Mouse (Mus musculus): ENCODE data around the gene Marc2. TPM values are rescaled to one million over a fixed set of nuclear protein-coding genes. Genes with fewer than 3 reads are reported as not detected.

Gene Marc2
- total RNA-seq, 1 experiment from 2014 or later = 60.4 TPM

DNA sequence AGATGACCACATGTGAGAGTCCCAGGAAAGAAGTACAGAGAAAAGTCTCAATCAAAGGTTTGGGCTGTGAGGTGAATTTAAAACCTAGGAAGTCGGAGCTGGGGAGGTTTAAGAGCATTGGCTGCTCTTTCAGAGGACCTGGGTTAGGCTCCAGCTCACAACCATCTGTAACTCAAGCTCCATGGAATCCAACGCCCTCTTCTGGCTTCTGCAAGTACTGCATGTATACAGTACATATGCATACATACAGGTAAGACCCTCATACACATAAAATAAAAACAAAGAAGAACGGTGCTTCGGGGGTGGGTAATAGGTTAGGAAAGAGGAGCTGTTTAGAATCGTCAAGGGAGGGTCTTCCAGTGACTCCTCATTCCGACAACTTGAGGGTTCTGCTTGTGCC is 28.5 kb downstream of the Marc2 start:
- ATAC-seq (replicated peaks; ENCODE audit: insufficient number of reproducible peaks, low FRiP score, low TSS enrichment, poor library complexity, severe bottlenecking) = no peak

DNA sequence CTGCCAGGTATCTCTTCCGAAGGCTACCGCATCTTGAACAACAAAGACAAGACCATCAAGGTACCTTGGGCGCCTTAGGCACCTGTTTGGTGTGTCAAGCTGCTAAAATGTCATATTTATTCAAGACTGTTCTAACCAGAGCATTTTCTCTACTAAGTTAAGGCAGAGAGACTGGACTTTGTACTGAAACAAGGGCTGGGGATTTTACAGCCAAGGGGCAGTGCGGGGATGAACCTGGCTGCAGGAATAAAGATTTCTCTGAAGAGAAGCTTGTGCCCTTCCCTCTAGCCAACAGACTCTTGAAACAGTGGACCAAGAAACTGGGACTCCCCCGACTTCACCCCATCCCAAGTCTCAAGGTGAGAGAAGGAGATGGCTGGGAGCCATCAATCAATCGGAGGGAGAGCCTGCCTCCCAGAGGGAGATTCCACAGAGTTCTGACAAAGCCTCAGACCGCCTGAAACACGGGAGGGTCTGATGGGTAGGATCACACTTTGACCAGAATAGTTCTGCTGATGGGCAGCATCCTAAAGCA is 34.5 kb downstream of the Marc2 start:
- no peak for ATAC-seq (replicated peaks; ENCODE audit: insufficient number of reproducible peaks, low FRiP score, low TSS enrichment, poor library complexity, severe bottlenecking)

DNA sequence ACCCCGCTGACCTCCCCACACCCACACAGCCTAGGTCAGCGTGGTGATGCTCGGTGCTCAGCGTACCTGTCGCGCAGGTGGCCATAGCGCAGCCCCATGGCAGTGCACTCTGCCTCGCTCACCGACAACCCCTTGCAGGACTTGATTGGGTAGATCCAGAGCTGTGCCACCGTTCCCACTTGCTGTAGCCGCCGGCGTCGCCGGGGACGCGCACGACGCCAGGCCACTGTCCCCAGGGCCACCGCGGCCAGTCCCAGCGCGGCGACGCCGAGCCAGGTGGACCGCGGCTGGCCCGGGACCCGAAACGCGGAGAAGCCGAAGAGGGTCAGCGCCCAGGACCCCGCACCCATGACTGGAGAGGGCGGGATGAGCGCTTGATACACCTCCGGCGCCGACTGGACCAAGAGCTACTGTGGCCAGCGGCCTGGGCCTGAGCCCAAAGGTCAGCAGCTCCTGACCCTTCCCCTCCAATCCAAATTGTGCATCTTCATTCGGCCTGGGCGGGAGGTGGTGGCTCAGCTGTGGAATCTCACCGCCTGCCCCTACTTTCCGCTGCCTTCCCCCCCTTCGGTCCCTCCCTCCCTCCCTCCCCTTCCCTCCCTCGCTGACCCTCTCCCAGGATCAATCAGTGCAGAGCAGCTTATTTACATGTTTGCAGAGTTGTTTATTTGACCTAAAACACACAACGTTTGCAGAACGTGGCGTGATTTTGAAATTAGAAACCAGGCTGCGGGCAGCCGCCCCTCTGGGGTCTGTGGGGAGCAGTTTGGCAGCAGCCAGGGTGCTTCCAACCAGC is 35.3 kb downstream of the Marc2 start, which contains the start of gene Marc1:
TSS of gene Marc1 (minus strand) at position 534 of the 796 bp plus-strand sequence.
- no peak for ATAC-seq (replicated peaks; ENCODE audit: insufficient number of reproducible peaks, low FRiP score, low TSS enrichment, poor library complexity, severe bottlenecking)

DNA sequence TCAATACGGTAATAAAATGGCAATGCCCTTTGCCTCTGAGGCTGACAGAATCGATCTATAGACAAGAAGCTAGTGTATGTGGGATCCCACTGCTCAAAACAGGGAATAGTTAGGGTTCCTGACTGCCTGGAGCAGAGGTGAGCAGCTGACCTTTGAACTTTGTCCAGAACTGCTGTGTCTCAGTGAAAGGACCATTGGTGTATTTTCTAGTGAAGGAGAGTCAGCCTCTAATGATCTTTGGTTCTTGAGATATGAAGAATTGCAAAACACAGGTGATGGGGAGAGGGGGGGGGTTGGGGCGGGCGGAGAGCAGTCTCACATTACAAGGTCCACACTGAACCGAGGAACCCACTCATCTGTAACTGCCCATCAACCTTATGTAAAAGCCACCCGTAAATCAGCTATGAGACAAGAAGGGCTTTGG is 36.7 kb downstream of the Marc2 start:
- ATAC-seq (replicated peaks; ENCODE audit: insufficient number of reproducible peaks, low FRiP score, low TSS enrichment, poor library complexity, severe bottlenecking) = no peak

DNA sequence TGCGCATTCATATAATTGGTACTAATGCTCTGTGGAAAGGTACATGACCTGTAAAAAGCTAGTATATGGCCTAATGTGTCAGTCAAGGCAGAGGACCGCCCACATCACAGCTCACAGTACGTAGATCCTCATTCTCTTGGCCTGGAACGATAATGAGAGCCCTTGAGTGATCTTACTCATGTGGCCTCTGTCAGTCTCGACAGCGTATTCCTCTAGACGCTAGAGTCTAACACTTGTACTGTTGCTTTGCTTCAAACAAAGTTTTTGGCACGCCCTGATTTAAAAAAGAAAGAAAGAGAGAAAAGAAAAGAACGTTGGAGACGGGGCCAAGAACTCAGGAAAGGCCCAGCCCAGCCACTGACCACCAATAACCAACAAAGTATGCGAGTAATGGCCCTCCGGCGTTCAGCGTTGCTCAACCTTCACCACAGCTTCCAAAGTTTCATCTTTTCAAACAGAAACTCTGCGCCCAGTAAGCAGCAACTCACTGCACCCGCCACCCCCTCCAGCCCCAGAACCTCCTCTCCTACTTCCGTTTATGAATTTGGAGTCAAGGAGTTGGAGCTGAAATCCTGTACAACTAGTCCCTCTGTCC is 37.7 kb downstream of the Marc2 start:
- 0 out of 2 replicates have a peak, but pooled peaks have one; percentile 41 for ATAC-seq (replicated peaks; ENCODE audit: insufficient number of reproducible peaks, low FRiP score, low TSS enrichment, poor library complexity, severe bottlenecking)

DNA sequence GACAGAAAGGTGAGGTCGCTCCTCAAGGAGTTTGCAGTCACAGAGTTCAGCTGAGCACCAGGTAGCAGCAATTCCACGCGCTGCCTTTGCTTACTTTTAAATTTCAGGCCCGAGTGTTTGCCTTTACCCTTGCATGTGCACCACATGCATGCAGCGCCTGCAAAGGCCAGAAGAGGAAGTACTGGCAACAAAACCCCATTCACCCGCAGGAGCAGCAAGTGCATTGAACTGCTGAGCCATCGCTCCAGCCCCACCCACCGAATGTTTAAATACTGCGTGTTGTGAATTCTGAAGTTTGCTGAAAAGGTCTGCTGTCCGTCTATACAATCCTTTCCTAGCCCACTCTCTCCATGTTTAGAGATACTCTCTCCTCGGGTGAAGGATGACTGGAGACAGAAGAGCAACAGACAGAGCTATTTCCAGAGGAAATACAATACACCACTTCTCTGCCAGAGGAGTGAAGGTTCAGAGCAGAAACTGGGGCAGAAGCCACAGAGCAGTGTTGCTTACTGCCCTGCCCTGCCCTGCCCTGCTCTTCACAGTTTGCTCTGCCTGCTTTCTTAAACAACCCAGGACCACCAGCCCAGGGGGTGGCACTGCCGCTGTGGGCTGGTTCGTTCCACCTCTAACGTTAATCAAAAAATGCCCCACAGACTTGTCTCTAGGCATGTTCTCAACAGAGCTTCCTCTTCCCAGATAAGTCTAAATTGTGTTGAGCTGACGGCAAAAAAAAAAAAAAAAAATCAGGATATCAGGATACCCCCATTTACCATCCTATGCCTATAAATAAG is 38.4 kb downstream of the Marc2 start:
- 0 out of 2 replicates have a peak, but pooled peaks have one; percentile 55 for ATAC-seq (replicated peaks; ENCODE audit: insufficient number of reproducible peaks, low FRiP score, low TSS enrichment, poor library complexity, severe bottlenecking)

DNA sequence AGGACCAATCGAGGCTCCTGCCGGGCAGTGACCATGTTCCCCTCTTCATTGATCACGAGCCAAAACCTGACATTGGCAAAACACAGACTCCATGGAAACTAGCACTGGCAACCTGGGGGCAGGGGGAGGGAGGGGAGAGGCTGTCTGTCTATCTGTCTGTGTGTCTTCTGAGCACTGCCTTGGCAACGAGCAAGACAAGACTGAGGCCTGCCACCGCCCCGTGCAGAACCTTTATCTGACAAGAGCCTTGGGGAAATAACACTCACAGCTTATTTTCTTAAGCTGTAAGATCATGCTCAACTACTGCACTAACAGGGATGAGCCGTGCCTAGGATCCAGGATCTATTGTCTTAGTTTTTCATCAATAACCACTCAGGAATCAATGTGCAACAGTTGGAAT is 39.1 kb downstream of the Marc2 start:
- ATAC-seq (replicated peaks; ENCODE audit: insufficient number of reproducible peaks, low FRiP score, low TSS enrichment, poor library complexity, severe bottlenecking) = no peak

DNA sequence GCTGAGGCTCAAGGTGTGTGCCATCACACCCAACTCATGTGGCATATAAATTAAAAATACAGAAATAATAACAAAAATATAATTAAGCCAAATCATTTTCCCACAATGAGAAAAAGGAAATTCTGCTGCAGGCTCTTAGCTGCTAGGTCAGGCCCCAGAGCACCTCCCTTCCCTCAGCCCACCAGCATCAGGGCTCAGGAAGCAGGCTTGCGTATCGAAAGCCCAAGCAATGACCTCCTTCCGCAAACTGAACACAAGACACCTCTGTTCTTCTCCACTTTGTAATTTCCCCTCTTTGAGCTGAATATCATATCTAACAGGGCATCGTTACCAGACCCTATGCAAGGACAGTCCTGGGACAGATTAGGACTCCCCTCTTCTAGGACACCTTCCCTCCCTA is 40.5 kb downstream of the Marc2 start:
- ATAC-seq (replicated peaks; ENCODE audit: insufficient number of reproducible peaks, low FRiP score, low TSS enrichment, poor library complexity, severe bottlenecking) = no peak

DNA sequence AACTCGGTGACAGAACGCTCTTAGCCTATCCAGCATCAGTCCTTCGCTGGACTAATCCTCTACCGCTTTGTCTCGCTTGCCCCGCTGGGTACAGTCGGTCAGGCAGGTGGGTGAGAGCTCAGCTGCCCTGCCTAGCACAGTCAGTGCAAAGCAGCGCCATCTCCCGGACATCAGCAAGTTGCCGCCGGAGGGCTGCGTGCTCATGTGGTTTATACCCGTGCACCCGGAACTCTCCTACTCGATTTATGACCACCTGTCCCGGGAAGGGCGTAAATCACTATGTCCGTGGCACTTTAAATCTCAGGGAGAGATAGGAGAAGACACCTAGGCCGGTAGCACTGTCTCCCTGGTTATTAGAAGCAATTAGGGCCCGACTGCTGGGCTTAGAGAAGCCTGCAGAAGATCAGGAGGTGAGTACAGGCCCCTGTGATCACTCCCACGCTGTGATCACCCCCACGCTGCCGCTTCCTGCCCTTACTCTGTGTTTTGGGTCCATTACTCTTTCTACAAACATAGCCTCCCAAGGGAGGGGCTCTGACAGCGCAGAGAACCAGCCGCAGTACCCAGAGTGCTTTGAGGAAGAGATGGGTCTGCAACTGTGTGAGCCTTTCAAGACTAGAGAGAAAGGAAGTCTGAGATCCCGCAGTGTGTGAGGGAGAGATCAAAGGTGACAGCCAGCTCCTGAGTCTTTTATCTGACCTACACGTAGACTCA is 52.9 kb downstream of the Marc2 start:
- peak; percentile 43; the same call in 1 of the 2 replicates for ATAC-seq (replicated peaks; ENCODE audit: insufficient number of reproducible peaks, low FRiP score, low TSS enrichment, poor library complexity, severe bottlenecking)

DNA sequence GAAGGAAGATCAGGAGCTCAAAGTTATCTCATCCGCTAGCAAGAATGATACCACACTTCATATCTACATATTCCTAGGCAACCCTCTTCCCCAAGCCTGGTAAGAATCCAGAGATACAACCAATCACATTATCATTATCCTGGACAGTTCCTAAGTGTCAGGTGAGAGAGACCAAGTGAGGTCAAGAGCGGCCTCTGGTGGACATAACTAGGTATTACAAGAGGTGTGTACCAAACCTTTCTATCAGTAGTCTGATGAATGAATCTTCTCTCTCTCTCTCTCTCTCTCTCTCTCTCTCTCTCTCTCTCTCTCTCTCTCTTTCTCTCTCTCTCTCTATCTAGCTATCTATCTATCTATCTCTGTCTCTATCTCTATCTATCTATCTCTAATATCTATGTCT is 55.1 kb downstream of the Marc2 start:
- ATAC-seq (replicated peaks; ENCODE audit: insufficient number of reproducible peaks, low FRiP score, low TSS enrichment, poor library complexity, severe bottlenecking) = no peak; the same call in 1 of the 2 replicates

DNA sequence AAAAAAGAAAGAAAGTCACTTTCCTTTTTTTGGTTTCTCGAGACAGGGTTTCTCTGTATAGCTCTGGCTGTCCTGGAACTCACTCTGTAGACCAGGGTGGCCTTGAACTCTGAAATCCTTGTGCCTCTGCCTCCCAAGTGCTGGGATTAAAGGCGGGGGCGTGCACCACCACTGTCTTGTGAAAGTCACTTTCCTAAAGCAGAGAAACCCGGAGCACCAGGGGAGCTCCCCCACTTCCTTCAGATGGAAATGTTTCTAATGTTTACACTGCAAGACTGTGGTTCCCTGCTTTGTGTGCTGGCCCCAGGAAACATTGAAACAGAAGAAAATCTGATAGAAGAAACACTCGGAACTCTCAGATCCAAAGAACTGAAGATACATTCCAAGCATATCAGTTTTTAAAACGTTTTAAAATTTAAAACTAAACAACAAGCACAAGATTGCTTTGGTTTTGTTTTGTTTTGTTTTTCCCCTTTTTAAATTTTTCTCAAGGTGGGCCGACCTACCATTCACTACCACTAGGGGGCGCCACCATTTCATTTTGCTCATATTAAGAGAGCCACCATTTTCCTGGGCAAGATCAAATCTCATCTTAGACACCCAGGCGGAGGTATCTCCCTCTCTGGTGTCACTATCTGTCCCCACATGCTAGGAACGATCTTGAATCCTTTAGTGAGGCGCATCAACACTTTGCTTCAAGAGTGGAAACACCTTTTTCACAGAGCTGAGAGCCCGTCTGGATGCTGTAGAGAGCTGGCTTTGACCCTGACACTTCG is 59.7 kb downstream of the Marc2 start:
- no peak for ATAC-seq (replicated peaks; ENCODE audit: insufficient number of reproducible peaks, low FRiP score, low TSS enrichment, poor library complexity, severe bottlenecking)

DNA sequence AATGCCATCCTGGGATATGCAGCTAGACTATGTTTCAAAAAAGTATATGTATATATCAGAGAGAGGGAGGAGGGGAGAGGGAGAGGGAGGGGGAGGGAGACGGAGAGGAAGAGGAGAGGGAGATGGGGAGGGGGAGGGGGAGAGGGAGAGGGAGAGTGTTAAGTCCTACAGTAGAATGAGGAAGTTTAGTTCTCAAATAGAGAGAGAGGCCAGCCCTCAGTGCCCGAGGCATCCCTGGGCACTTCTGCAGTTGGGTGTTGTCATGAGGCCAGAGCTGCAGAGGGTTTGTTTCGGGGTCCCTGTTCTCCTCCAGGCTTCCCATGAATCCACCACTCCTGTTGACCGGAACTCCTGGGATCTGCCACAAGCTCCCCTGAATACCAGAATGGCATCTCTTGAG is 62.6 kb downstream of the Marc2 start:
- no peak for ATAC-seq (replicated peaks; ENCODE audit: insufficient number of reproducible peaks, low FRiP score, low TSS enrichment, poor library complexity, severe bottlenecking)

DNA sequence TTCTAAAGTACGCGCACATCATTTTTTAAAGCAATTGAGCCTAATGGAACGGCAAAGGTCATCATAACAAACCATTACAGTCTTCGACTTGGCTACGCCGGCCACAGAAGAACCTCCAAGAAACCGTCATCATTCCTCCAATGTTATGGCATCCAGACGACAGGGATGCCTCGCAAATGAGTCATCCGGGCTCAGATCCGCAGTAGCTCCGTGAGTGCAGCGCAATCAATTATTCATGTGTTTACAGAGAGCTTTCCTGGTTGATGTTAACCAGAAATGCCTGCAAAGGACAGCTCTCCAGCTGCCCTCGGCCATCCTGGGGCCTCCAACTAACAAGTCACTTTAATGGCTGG is 64.1 kb downstream of the Marc2 start:
- no peak for ATAC-seq (replicated peaks; ENCODE audit: insufficient number of reproducible peaks, low FRiP score, low TSS enrichment, poor library complexity, severe bottlenecking)

DNA sequence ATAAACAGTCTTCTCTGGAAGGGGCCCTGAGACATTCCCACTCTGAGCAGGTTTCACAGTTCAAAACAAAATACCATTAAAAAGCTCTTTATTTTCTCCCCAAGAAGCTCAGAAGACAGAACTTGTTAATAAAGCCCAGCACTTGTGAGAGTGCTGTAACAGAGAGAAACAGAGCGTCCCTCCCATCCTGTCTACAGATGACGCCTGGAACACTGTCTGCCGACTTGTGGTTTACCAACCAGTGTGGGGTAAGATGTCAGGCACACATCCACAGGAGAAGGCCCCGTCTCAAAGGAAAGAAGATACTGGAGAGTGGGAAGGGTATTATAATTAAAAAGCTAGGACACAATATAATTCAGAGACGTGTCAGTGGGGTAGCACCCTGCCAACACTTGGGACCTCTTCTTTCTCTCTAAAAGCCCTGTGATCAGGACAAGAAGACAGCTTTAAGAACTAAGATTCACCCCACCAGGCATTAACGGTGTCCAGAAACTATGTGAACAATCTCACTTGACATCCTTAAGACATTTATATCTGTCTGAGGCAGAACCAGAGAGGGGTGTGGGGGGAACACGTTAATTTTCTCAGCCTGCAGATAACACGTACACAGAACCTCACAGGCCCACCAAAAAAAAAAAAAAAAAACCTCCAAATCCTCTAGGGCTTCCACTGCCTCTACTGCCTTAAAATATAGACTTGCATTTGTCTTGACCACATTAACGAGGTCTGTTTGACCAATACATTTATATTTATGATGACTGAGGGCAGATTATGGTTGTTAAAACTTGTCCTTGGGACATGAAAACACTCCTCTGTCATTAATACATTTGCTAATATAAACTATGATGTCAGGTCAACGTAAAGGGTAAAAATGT is 64.7 kb downstream of the Marc2 start:
- ATAC-seq (replicated peaks; ENCODE audit: insufficient number of reproducible peaks, low FRiP score, low TSS enrichment, poor library complexity, severe bottlenecking) = no peak

DNA sequence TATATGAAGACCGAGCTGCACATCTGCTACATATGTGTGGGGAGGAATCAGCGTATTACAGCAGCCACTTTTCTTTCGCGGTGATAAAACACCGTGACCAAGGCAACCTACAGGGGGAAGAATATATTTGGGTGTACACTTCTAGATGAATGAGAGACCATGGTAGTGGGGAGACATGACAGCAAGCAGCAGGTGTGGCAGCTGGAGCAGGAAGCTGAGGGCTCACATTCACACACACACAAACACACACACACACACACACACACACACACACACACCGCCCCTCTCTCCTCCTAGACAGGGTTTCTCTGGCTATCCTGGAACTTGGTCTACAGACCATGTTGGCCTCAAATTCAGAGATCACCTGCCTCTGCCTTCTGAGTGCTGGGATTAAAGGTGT is 68.1 kb downstream of the Marc2 start:
- ATAC-seq (replicated peaks; ENCODE audit: insufficient number of reproducible peaks, low FRiP score, low TSS enrichment, poor library complexity, severe bottlenecking) = no peak

DNA sequence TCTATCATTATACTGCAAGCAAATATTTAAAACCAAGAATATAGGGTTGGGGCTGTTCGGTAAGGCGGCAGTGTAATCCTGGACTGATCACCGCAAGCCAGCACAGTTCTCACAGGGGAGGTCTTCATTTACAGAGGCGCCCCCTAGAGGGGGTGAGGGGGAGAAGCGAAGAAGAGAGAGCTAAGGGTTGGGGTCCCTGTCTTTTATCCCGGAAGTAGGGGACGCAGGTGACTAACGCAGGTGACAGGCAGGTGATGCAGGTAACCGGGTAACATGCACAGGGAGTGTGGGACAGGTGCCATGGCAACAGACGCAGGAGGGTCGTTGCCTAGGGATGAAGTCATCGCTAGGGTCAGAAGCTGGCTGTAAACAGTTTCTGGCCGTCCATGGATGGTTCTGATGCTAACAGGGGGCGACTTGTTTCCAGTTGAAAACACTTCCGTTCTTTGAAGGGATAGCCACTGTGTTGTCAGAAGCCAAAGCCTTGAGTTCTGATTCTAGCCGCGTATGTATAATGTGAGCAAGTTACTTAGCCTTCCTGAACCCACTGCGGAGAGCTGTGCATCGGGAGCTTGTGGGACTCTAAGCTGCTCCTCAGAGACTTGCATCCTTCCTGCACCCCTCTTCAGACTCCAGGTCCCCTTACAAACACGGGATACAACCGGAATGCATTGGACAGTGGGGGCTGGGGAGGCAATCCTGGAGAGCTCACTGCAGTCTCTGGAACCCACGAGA is 69.0 kb downstream of the Marc2 start:
- no peak for ATAC-seq (replicated peaks; ENCODE audit: insufficient number of reproducible peaks, low FRiP score, low TSS enrichment, poor library complexity, severe bottlenecking)

DNA sequence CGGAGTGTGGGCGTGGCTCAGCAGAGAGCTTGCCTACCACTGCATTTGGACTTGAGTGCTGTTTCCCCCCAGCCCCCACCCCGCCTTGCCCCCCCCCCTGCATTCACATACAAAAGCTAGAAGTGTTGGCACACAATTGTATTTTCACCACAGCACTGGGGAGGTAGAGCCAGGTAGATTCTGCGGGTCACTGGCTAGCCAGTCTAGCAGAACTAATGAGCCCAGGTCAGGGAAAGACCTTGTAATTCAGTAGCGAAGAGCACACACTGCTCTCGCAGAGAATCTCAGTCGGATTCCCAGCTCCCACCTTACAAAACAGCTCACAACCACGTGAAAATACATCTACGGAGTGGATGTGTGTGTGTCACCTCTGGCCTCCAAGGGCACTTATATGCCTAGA is 71.0 kb downstream of the Marc2 start:
- ATAC-seq (replicated peaks; ENCODE audit: insufficient number of reproducible peaks, low FRiP score, low TSS enrichment, poor library complexity, severe bottlenecking) = no peak

All from monocyte, adult 5-6 weeks (primary cell).